Mouse (Mus musculus) neural tube, embryonic 11.5 days (tissue): ENCODE results near the gene Pdzk1. TPM values are rescaled to one million over a fixed set of nuclear protein-coding genes. Genes with fewer than 3 reads are reported as not detected.

ENCODE experiments used
- ATAC-seq: fragments of 200-750 bp; cut with Nextera tagmentation; 2 replicates; pipeline ENCODE4 v1.8.0; 2017; ENCODE audit warnings: moderate number of reproducible peaks, mild to moderate bottlenecking, moderate TSS enrichment, moderate library complexity; ENCODE audit not compliant: insufficient read depth, low FRiP score, low TSS enrichment
- DNase-seq: peaks from one replicate; pipeline ENCODE4 v3.0.0-alpha.2; 2015; ENCODE audit warnings: low spot score
- H3K27ac ChIP-seq: fragments of 300-500 bp; sonication (generic); 2 replicates; pipeline ENCODE4 v1.5.1; 2014; ENCODE audit warnings: low read depth, mild to moderate bottlenecking, low read length
- H3K27me3 ChIP-seq: fragments of 300-500 bp; sonication (generic); 2 replicates; pipeline ENCODE4 v1.6.1; 2014; ENCODE audit warnings: mild to moderate bottlenecking, low read length, mixed read lengths; ENCODE audit not compliant: control insufficient read depth, insufficient read depth
- H3K36me3 ChIP-seq: fragments of 300-500 bp; sonication (generic); 2 replicates; pipeline ENCODE4 v1.6.1; 2014; ENCODE audit warnings: mild to moderate bottlenecking, low read length, moderate library complexity, mixed read lengths; ENCODE audit not compliant: control insufficient read depth, insufficient read depth
- H3K4me1 ChIP-seq: fragments of 300-500 bp; sonication (generic); 2 replicates; pipeline ENCODE4 v1.6.1; 2014; ENCODE audit warnings: low read length, mixed read lengths; ENCODE audit not compliant: control insufficient read depth, insufficient read depth
- H3K4me2 ChIP-seq: fragments of 300-500 bp; sonication (generic); 2 replicates; pipeline ENCODE4 v1.6.1; 2014; ENCODE audit warnings: low read depth, mild to moderate bottlenecking, moderate library complexity
- H3K4me3 ChIP-seq: fragments of 300-500 bp; sonication (generic); 2 replicates; pipeline ENCODE4 v1.5.1; 2014; ENCODE audit warnings: low read depth, low read length
- H3K9ac ChIP-seq: fragments of 300-500 bp; sonication (generic); 2 replicates; pipeline ENCODE4 v1.6.1; 2014; ENCODE audit warnings: mild to moderate bottlenecking, low read length
- H3K9me3 ChIP-seq: fragments of 300-500 bp; sonication (generic); 2 replicates; pipeline ENCODE4 v1.6.1; 2016; ENCODE audit warnings: low read length; ENCODE audit not compliant: control insufficient read depth
- WGBS: fragments of 180-500 bp; shearing (Covaris S2); extraction: QIAGEN DNeasy Blood & Tissue Kit; methylation state at CpG from one replicate; pipeline ENCODE4 v1.1.7; 2014; 5-methylcytosine and 5-hydroxymethylcytosine counted together
- polyA plus RNA-seq: library from polyadenylated mRNA; unstranded; fragments of >200 nt; fragmentation: Nextera tagmentation; extraction: Ambion mirVana; gene quantifications from 2 replicates; pipeline ENCODE4 v1.2.1, GENCODE M21; 2014

Gene Pdzk1
- polyA plus RNA-seq, result 0.18 TPM in 1 of 2 replicates, not detected in the other

DNA sequence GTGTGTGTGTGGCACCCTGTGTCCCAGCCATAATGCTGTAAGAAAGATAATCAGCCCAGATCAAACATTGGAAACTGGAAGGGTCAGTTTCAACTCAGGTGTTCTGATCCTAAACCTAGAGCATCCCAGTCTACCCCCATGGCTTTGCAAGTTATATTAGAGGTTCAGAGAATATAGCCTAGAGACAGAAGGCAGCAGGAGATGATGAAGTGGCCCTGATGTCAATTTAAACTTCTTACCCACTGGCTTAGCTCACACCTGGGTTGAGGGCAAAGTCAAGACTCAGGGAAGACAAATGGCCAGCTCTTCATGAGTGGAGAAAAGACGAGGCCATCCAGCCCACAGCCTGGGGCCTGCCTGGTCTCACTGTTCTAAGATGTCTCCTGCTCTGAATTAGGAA is at the start of gene Pdzk1, which contains the start of gene Cd160:
Gene Pdzk1 (plus strand): TSS at position 301 of the 400 bp plus-strand sequence.
Gene Cd160 (minus strand): TSS at position 368 of the 400 bp plus-strand sequence.
- Histone ChIP-seq H3K4me1 (no peaks in the 10 kb centered on the region), H3K9me3 (no peaks in the 10 kb centered on the region), H3K9ac (no peak within 1 kb of the TSS), H3K27me3 (no peaks in the 10 kb centered on the region), H3K4me3 (no peak within 1 kb of the TSS), H3K27ac (no peak within 1 kb of the TSS), H3K36me3 (no peaks in the 10 kb centered on the region), H3K4me2 (no peak within 1 kb of the TSS)
- ATAC-seq, result no peak
- 63% methylated on average over 1 of the region's 1 CpGs for WGBS
- DNase-seq, result no peak

DNA sequence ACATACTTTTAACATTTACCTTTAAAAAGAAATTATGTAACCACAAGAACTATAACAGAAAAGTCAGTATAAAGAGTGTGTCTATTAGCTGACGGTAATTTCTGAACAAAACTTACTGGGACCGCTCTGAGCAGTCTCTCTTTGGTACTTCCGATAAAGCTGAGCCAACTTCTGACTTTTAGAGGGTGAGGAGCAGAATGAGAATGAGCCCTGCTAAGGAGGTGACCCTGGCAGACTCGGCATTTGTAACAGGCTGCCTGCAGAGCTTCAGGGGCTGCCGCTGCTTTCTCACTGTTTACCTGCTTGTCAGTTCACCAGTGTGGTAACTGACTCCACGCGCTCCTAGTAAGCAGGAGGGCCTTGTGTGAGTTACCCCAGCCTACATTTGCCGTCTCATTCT is 46.8 kb upstream of the Pdzk1 start:
- H3K4me2 ChIP-seq, result no peak overlapping the region
- DNase-seq (no peak), ATAC-seq (no peak)
- no peak overlapping the region for H3K4me3 ChIP-seq
- no peaks in the 10 kb centered on the region for H3K4me1 ChIP-seq
- H3K36me3 ChIP-seq, result no peaks in the 10 kb centered on the region
- WGBS, result 81% methylated on average over 8 of the region's 8 CpGs
- no peaks in the 10 kb centered on the region for H3K27me3 ChIP-seq
- no peaks in the 10 kb centered on the region for H3K9me3 ChIP-seq
- no peak overlapping the region for H3K27ac ChIP-seq
- H3K9ac ChIP-seq, result no peak overlapping the region

DNA sequence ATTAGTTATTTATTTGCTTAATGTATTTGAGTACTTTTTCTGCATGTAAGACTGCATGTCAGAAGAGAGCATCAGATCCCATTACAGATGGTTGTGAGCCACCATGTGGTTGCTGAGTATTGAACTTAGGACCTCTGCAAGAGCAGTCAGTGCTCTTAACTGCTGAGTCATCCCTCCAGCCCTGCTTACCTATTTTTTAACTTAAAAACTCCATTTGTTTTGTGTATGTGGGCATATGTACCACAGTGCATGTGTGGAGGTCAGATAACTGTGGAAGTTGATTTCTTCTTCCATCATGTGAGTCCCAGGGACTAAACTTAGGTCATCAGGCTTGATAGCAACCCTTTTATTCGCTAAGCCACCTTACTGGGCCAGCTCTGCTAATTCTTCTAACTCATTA is 41.3 kb upstream of the Pdzk1 start:
- 94% methylated on average over 1 of the region's 1 CpGs for WGBS
- Histone ChIP-seq H3K4me2 (no peak overlapping the region), H3K4me1 (no peaks in the 10 kb centered on the region), H3K36me3 (no peaks in the 10 kb centered on the region; the same call in 1 of the 2 replicates), H3K9me3 (no peaks in the 10 kb centered on the region), H3K27ac (no peak overlapping the region), H3K4me3 (no peak overlapping the region), H3K27me3 (no peaks in the 10 kb centered on the region), H3K9ac (no peak overlapping the region)
- DNase-seq (no peak), ATAC-seq (no peak)

DNA sequence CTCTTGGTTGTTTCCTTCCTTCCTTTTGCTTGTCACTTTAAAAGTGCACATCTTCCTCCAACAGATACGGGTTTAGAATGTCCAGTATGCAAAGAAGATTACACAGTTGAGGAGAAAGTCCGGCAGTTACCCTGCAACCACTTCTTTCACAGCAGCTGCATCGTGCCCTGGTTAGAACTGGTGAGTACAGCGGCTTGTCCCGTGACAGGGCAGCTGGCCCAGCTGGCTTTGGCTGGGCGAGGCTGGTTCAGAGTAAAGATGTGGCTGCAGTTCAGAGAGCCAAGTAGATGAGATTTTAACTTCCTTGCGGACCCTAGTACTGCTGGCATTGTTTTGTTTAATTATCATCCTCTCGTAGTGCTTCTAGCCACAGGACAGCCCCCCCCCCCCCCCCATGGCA is 40.6 kb upstream of the Pdzk1 start:
- WGBS, result 91% methylated on average over 8 of the region's 8 CpGs

DNA sequence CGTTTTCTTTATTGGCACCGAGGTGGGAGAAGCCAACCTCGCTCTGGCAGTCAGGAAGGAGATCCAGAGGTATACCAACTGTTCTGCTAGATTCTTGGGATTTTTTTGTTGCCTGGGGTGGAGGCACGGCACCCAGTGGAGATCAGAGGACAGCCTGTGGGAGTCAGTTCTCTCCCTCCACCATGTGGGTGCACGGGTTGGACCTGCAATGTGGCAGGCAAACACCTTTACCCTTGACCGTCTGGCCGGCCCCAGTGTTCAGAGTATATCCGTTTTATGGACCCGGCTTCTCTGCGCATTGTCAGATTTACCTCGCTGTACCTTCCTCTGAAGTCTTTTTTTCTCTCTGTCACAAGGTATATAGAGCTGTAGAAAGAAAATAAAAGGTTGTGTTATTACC is 28.8 kb upstream of the Pdzk1 start:
- DNase-seq (no peak), ATAC-seq (no peak)
- no peaks in the 10 kb centered on the region for H3K9me3 ChIP-seq
- no peak overlapping the region for H3K4me2 ChIP-seq
- no peak overlapping the region for H3K27ac ChIP-seq
- 82% methylated on average over 11 of the region's 11 CpGs for WGBS
- H3K4me1 ChIP-seq, result no peaks in the 10 kb centered on the region
- H3K9ac ChIP-seq, result no peak overlapping the region
- no peak overlapping the region for H3K4me3 ChIP-seq
- no peaks in the 10 kb centered on the region for H3K27me3 ChIP-seq
- H3K36me3 ChIP-seq, result no peaks in the 10 kb centered on the region; the same call in 1 of the 2 replicates

More for the DNA sequence above, 40.6 kb upstream of the Pdzk1 start:
- Histone ChIP-seq H3K4me3 (no peak overlapping the region), H3K4me1 (no peaks in the 10 kb centered on the region), H3K4me2 (no peak overlapping the region), H3K27ac (no peak overlapping the region), H3K9ac (no peak overlapping the region), H3K9me3 (no peaks in the 10 kb centered on the region), H3K36me3 (no peaks in the 10 kb centered on the region; the same call in 1 of the 2 replicates), H3K27me3 (no peaks in the 10 kb centered on the region)
- DNase-seq (no peak), ATAC-seq (no peak)

DNA sequence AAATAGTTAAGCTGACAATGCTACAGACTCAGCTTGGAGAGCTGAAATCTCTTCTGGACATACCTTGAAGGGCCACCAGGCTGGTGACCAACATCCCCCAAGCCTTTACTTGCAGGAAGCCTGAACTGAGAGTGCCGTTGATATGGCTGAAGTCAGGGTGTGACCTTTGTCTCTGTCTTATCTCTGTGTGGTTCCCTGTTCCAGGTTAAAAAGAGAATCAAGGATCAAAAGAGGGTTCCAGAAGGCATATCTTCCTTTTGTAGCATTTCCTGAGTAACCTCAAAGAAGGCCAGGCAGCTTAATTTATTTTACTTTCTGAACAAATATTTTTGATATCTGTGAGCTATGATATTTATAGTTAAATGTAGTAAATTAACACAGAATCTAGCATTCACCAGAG is 26.9 kb upstream of the Pdzk1 start:
- Histone ChIP-seq H3K9ac (no peak overlapping the region), H3K27me3 (no peaks in the 10 kb centered on the region), H3K27ac (no peak overlapping the region), H3K4me2 (no peak overlapping the region), H3K4me3 (no peak overlapping the region), H3K4me1 (no peaks in the 10 kb centered on the region), H3K9me3 (no peaks in the 10 kb centered on the region), H3K36me3 (no peaks in the 10 kb centered on the region)
- 81% methylated on average over 1 of the region's 1 CpGs for WGBS
- no peak for DNase-seq
- ATAC-seq, result no peak

DNA sequence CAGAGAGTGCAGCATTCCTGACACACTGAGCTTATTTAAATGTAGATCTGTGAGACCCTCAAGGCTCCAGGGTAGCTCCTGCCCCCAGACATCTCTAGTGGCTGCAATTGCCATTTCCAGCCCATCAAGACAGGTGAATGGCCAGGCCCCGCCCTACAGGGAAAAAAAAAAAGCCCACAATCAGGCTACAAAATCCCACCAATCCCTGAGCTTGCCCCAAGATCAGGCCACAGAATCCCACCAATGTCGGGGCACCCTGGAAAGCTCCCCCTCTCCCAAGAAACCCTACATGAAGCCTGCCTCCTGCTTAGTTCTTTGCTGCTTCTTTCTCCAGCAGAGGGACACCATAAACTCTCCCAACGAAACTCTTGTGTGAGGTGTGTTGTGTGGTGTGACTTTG is 20.9 kb upstream of the Pdzk1 start:
- H3K27ac ChIP-seq, result no peak overlapping the region
- no peaks in the 10 kb centered on the region for H3K9me3 ChIP-seq
- 79% methylated on average over 3 of the region's 3 CpGs for WGBS
- no peak overlapping the region for H3K4me3 ChIP-seq
- no peaks in the 10 kb centered on the region for H3K36me3 ChIP-seq
- DNase-seq (no peak), ATAC-seq (no peak)
- H3K27me3 ChIP-seq, result no peaks in the 10 kb centered on the region
- no peaks in the 10 kb centered on the region for H3K4me1 ChIP-seq
- no peak overlapping the region for H3K9ac ChIP-seq
- H3K4me2 ChIP-seq, result no peak overlapping the region

DNA sequence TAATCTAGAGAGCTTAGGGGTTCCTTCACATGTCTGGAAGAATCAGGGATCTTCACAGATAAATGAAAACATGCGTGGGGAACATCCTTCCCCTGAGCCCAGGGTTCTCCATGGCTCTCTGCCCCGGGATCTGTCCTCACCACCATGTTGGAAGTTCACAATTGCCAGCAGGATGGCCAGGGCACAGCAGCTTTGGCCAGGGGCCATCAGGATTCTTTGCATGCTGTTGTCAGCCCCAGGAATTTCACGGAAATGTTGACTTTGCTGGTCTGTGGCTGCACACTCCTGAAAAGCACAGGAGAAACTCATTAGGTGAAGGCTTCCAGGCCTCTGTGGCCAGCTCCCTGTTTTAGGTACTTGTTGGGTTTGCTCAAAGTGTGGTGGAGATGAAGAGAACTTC is 20.4 kb upstream of the Pdzk1 start:
- H3K9me3 ChIP-seq, result no peaks in the 10 kb centered on the region
- H3K27ac ChIP-seq, result no peak overlapping the region
- ATAC-seq, result no peak
- no peaks in the 10 kb centered on the region for H3K27me3 ChIP-seq
- 89% methylated on average over 3 of the region's 3 CpGs for WGBS
- H3K4me2 ChIP-seq, result no peak overlapping the region
- no peak for DNase-seq
- no peaks in the 10 kb centered on the region for H3K36me3 ChIP-seq
- no peaks in the 10 kb centered on the region for H3K4me1 ChIP-seq
- no peak overlapping the region for H3K4me3 ChIP-seq
- H3K9ac ChIP-seq, result no peak overlapping the region

DNA sequence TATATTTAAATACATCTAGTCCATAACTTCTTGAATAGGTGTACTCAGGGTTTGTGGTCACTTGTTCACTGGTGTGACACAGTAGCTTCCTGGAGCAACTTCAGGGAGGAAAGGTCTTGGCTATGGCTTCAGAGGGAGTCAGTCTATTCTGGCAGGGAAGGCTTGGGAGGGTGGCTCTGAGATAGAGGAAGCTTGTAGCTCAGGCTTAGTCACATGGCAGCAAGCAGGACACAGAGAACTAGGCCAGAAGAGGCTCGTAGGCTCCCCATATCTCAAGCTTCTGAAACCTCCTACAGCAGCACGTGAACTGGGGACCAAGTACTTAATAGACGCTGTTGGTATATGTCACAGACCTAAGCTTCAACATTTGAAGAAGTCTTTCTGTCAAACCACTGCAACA is 17.9 kb upstream of the Pdzk1 start:
- no peaks in the 10 kb centered on the region for H3K36me3 ChIP-seq
- WGBS, result 84% methylated on average over 3 of the region's 3 CpGs
- no peak overlapping the region for H3K27ac ChIP-seq
- DNase-seq, result no peak
- no peak for ATAC-seq
- no peak overlapping the region for H3K4me2 ChIP-seq
- no peaks in the 10 kb centered on the region for H3K4me1 ChIP-seq
- no peak overlapping the region for H3K9ac ChIP-seq
- H3K9me3 ChIP-seq, result no peaks in the 10 kb centered on the region
- no peak overlapping the region for H3K4me3 ChIP-seq
- H3K27me3 ChIP-seq, result no peaks in the 10 kb centered on the region
